Mouse (Mus musculus) CH12.LX (cell line): ENCODE data around the gene Rabgap1l. TPM values are rescaled to one million over a fixed set of nuclear protein-coding genes. Genes with fewer than 3 reads are reported as not detected.
A peak's percentile ranks its signal among the peaks of the same experiment; 100 is the strongest.

Experiments used
- DNase-seq: peaks from one replicate; pipeline ENCODE4 v3.0.0-alpha.2; 2013; ENCODE audit errors: extremely low read depth
- H3K27ac ChIP-seq: 2 replicates; pipeline ENCODE4 v1.5.1; 2012; ENCODE audit warnings: low read depth, mild to moderate bottlenecking, control low read depth, moderate library complexity; ENCODE audit not compliant: insufficient read depth
- H3K27me3 ChIP-seq: replicated peaks from 2 replicates; pipeline ENCODE3; 2012; ENCODE audit warnings: inconsistent platforms
- H3K36me3 ChIP-seq, 2 experiments: replicated peaks in 1 of 2; 2 replicates each; pipeline versions ENCODE3 to v1.6.1; 2012; ENCODE audit warnings: inconsistent platforms in 1 of 2, low read length in 1 of 2, mild to moderate bottlenecking in 1 of 2, mixed read lengths in 1 of 2, moderate library complexity in 1 of 2; ENCODE audit not compliant: control insufficient read depth in 1 of 2, insufficient read depth in 1 of 2
- H3K4me1 ChIP-seq, 2 experiments: 2 replicates each; pipeline ENCODE4 v1.6.1; 2012; ENCODE audit warnings: inconsistent platforms in 1 of 2, moderate library complexity in 1 of 2; ENCODE audit not compliant: insufficient read depth in 2 of 2, control insufficient read depth in 1 of 2
- H3K4me2 ChIP-seq: 2 replicates; pipeline ENCODE4 v1.6.1; 2012; ENCODE audit warnings: low read depth, mild to moderate bottlenecking, control low read depth; ENCODE audit not compliant: poor library complexity, insufficient read depth, severe bottlenecking
- H3K4me3 ChIP-seq, 3 experiments: fragments of 150-350 bp in 1 of 3; sonication (generic) in 1 of 3; replicated peaks in 1 of 3; 2 replicates each; pipeline versions ENCODE3 to v1.5.1; 2011 to 2012; ENCODE audit warnings: low read depth in 2 of 3, low read length in 2 of 3, mild to moderate bottlenecking in 2 of 3, moderate library complexity in 2 of 3, control low read depth in 1 of 3, improper control_type of control experiment in 1 of 3, inconsistent platforms in 1 of 3, mixed read lengths in 1 of 3; ENCODE audit not compliant: poor library complexity in 1 of 3
- H3K79me2 ChIP-seq: replicated peaks from 2 replicates; pipeline ENCODE4 v1.6.1; 2012; ENCODE audit warnings: mild to moderate bottlenecking, moderate library complexity; ENCODE audit not compliant: control insufficient read depth, poor library complexity, insufficient read depth, severe bottlenecking; ENCODE audit errors: extremely low read depth
- H3K9ac ChIP-seq: 2 replicates; pipeline ENCODE4 v1.6.1; 2012; ENCODE audit warnings: low read depth, mild to moderate bottlenecking, control low read depth, moderate library complexity; ENCODE audit not compliant: insufficient read depth
- H3K9me3 ChIP-seq: replicated peaks from 2 replicates; pipeline ENCODE3; 2012; ENCODE audit warnings: low read length, inconsistent platforms, mixed read lengths
- CHD2 ChIP-seq: IDR thresholded peaks from 2 replicates; pipeline ENCODE4 v1.6.1; 2011; ENCODE audit warnings: low read length, improper control_type of control experiment
- CTCF ChIP-seq, 2 experiments: IDR thresholded peaks in 1 of 2; conservative IDR thresholded peaks in 1 of 2; 2 replicates each; pipeline ENCODE4 v1.5.1; 2011 to 2012; ENCODE audit warnings: low read depth in 2 of 2, low read length in 2 of 2, improper control_type of control experiment in 1 of 2, inconsistent platforms in 1 of 2, mild to moderate bottlenecking in 1 of 2, moderate library complexity in 1 of 2
- E2F4 ChIP-seq: IDR thresholded peaks from 2 replicates; pipeline ENCODE4 v1.6.1; 2011; ENCODE audit warnings: low read depth, low read length, improper control_type of control experiment; ENCODE audit not compliant: insufficient replicate concordance
- ELF1 ChIP-seq: IDR thresholded peaks from 2 replicates; pipeline ENCODE4 v1.6.1; 2014; ENCODE audit warnings: low read depth, mild to moderate bottlenecking, inconsistent platforms, low read length, improper control_type of control experiment
- EP300 ChIP-seq: IDR thresholded peaks from 2 replicates; pipeline ENCODE4 v1.6.1; 2011; ENCODE audit warnings: low read length, improper control_type of control experiment
- ETS1 ChIP-seq: conservative IDR thresholded peaks from 2 replicates; pipeline ENCODE4 v1.6.1; 2012; ENCODE audit warnings: low read depth, mild to moderate bottlenecking, inconsistent platforms, low read length, improper control_type of control experiment, moderate library complexity
- GABPA ChIP-seq: IDR thresholded peaks from 2 replicates; pipeline ENCODE4 v1.6.1; 2012; ENCODE audit warnings: low read depth, low read length, improper control_type of control experiment, inconsistent platforms; ENCODE audit not compliant: insufficient replicate concordance
- HCFC1 ChIP-seq: IDR thresholded peaks from 2 replicates; pipeline ENCODE4 v1.6.1; 2012; ENCODE audit warnings: low read depth, mild to moderate bottlenecking, inconsistent platforms, low read length, improper control_type of control experiment
- JUND ChIP-seq: conservative IDR thresholded peaks from 2 replicates; pipeline ENCODE4 v1.6.1; 2011; ENCODE audit warnings: low read depth, low read length, improper control_type of control experiment
- KAT2A ChIP-seq: IDR thresholded peaks from 2 replicates; pipeline ENCODE4 v1.6.1; 2012; ENCODE audit warnings: low read length, improper control_type of control experiment, inconsistent platforms; ENCODE audit not compliant: insufficient replicate concordance
- MAX ChIP-seq: IDR thresholded peaks from 2 replicates; pipeline ENCODE4 v1.6.1; 2011; ENCODE audit warnings: low read length, improper control_type of control experiment
- MAZ ChIP-seq: IDR thresholded peaks from 2 replicates; pipeline ENCODE4 v1.6.1; 2012; ENCODE audit warnings: low read depth, mild to moderate bottlenecking, inconsistent platforms, low read length, improper control_type of control experiment, moderate library complexity
- MXI1 ChIP-seq: IDR thresholded peaks from 2 replicates; pipeline ENCODE4 v1.6.1; 2011; ENCODE audit warnings: mild to moderate bottlenecking, low read depth, low read length, improper control_type of control experiment
- MYC ChIP-seq: IDR thresholded peaks from 2 replicates; pipeline ENCODE4 v1.6.1; 2011; ENCODE audit warnings: low read depth, mild to moderate bottlenecking, improper control_type of control experiment, low read length
- NELFE ChIP-seq: IDR thresholded peaks from 2 replicates; pipeline ENCODE4 v1.6.1; 2011; ENCODE audit warnings: low read depth, low read length, improper control_type of control experiment
- NRF1 ChIP-seq: IDR thresholded peaks from 2 replicates; pipeline ENCODE4 v1.6.1; 2014; ENCODE audit warnings: low read depth, mild to moderate bottlenecking, inconsistent platforms, low read length, improper control_type of control experiment, moderate library complexity
- PAX5 ChIP-seq: IDR thresholded peaks from 2 replicates; pipeline ENCODE4 v1.6.1; 2012; ENCODE audit warnings: low read length, inconsistent platforms, mixed read lengths
- POLR2AphosphoS2 ChIP-seq: IDR thresholded peaks from 2 replicates; pipeline ENCODE4 v1.6.1; 2011; ENCODE audit warnings: low read depth, low read length, improper control_type of control experiment
- RAD21 ChIP-seq: IDR thresholded peaks from 2 replicates; pipeline ENCODE4 v1.6.1; 2011; ENCODE audit warnings: low read depth, mild to moderate bottlenecking, low read length, improper control_type of control experiment, moderate library complexity
- RCOR1 ChIP-seq: conservative IDR thresholded peaks from 2 replicates; pipeline ENCODE4 v1.6.1; 2012; ENCODE audit warnings: low read depth, mild to moderate bottlenecking, inconsistent platforms, low read length, improper control_type of control experiment
- UBTF ChIP-seq: IDR thresholded peaks from 2 replicates; pipeline ENCODE4 v1.6.1; 2012; ENCODE audit warnings: low read depth, mild to moderate bottlenecking, inconsistent platforms, low read length, improper control_type of control experiment, moderate library complexity
- USF1 ChIP-seq: IDR thresholded peaks from 2 replicates; pipeline ENCODE4 v1.6.1; 2014; ENCODE audit warnings: low read depth, mild to moderate bottlenecking, inconsistent platforms, low read length, improper control_type of control experiment
- USF2 ChIP-seq: conservative IDR thresholded peaks from 2 replicates; pipeline ENCODE4 v1.6.1; 2011; ENCODE audit warnings: low read depth, low read length, improper control_type of control experiment
- ZMIZ1 ChIP-seq: IDR thresholded peaks from 2 replicates; pipeline ENCODE4 v1.6.1; 2012; ENCODE audit warnings: low read depth, mild to moderate bottlenecking, inconsistent platforms, low read length, improper control_type of control experiment
- ZNF384 ChIP-seq: IDR thresholded peaks from 2 replicates; pipeline ENCODE4 v1.6.1; 2012; ENCODE audit warnings: low read depth, low read length, improper control_type of control experiment, inconsistent platforms
- dilution Hi-C: fragments of 300-500 bp; cut with MboI; formaldehyde crosslinking; loops from 2 replicates; pipeline ENCODE4 v1.14.3; 2020; ENCODE audit warnings: low sequenced_read_pairs; ENCODE audit not compliant: extremely low pct_unique_long_range_greater_than_20kb, extremely low pct_ligation_motif_present
- in situ Hi-C: fragments of 300-500 bp; cut with MboI; formaldehyde crosslinking; loops from 3 replicates; pipeline ENCODE4 v1.14.3; 2019; ENCODE audit warnings: low sequenced_read_pairs, low pct_ligation_motif_present, low pct_unique_long_range_greater_than_20kb, mixed read lengths
- polyA plus RNA-seq: library from polyadenylated mRNA; unstranded; fragments of >175 nt; gene quantifications from 2 replicates; pipeline ENCODE4 v1.2.1, GENCODE M21; 2012; ENCODE audit warnings: low read depth; ENCODE audit not compliant: insufficient read length
- total RNA-seq, 2 experiments: library from RNA; depleted of rRNA; stranded (reverse); fragments of 300-350 nt in 1 of 2; fragments of >200 nt in 1 of 2; gene quantifications; 2 replicates each; pipeline ENCODE4 v1.2.3; 2012 to 2014

Rabgap1l gene
- total and polyA plus RNA-seq, 3 experiments: 84.0 to 109 (median 85.6) TPM

GRCm38 (mm10) chr1:160370552-160370951 is 422.5 kb downstream of the Rabgap1l start:
- peak overlapping the region; percentile 24; the same call in 1 of the 2 replicates for H3K9ac ChIP-seq
- dilution Hi-C loops (no loop called here), in situ Hi-C loops (loop anchor here (10.0 kb wide), 1 partner anchor 126 kb away; no protein-coding TSS in a partner anchor)
- DNase-seq: no peak
- no peaks in the 10 kb centered on the region for H3K27me3 ChIP-seq
- H3K4me3 ChIP-seq: no peak overlapping the region
- H3K4me1 ChIP-seq: peaks cover 6 to 9% of the 10 kb centered on the region in 2 experiments; a peak in 3 of 4 replicates
- no peaks in the 10 kb centered on the region for H3K79me2 ChIP-seq
- H3K4me2 ChIP-seq: no peak overlapping the region
- no peak overlapping the region for H3K27ac ChIP-seq
- H3K9me3 ChIP-seq: no peaks in the 10 kb centered on the region
- no peaks in the 10 kb centered on the region for H3K36me3 ChIP-seq
- TF ChIP-seq JUND (no peak), HCFC1 (no peak), USF2 (no peak), CTCF (conservative IDR thresholded peaks at IDR 0.05 in 1 of 2, IDR thresholded peaks at IDR 0.05 in 1 of 2; ENCODE audit: low read depth in 2 of 2, low read length in 2 of 2) (no peak), PAX5 (no peak), ETS1 (no peak), MYC (no peak), ZNF384 (no peak), MAZ (no peak), USF1 (no peak), UBTF (no peak), E2F4 (no peak)

DNA sequence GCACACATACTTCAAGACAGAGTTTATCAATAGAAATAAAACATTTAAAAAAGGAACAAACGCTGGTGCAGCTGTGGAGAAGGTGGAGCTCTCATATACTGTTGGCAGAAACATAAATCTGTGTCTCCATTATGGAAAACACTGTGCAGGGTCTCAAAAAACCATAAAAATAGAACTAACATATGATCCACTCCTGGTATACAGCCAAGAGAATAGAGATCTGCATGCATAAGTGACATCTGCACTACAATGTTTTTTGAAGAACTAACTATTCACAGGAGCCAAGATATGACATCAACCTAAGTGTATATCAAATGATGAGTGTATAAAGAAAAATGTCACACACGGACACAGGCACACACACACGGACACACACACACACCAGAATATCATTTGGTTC is 426.4 kb downstream of the Rabgap1l start:
- no peak for DNase-seq
- peaks cover 6 to 9% of the 10 kb centered on the region in 2 experiments; a peak in 3 of 4 replicates for H3K4me1 ChIP-seq
- dilution Hi-C loops: no loop called here

GRCm38 (mm10) chr1:160357268-160357667 is 435.7 kb downstream of the Rabgap1l start:
- no peak overlapping the region for H3K4me2 ChIP-seq

More for the DNA sequence above, 426.4 kb downstream of the Rabgap1l start:
- no peaks in the 10 kb centered on the region for H3K9me3 ChIP-seq
- in situ Hi-C loops: no loop called here
- H3K4me3 ChIP-seq: no peak overlapping the region
- no peaks in the 10 kb centered on the region for H3K27me3 ChIP-seq
- H3K79me2 ChIP-seq: no peaks in the 10 kb centered on the region
- no peaks in the 10 kb centered on the region for H3K36me3 ChIP-seq
- H3K9ac ChIP-seq: no peak overlapping the region
- no peak overlapping the region for H3K27ac ChIP-seq
- no peak overlapping the region for H3K4me2 ChIP-seq
- TF ChIP-seq MYC: no peak

More at GRCm38 (mm10) chr1:160357268-160357667, 435.7 kb downstream of the Rabgap1l start:
- peaks cover 0 to 3% of the 10 kb centered on the region in 2 experiments for H3K36me3 ChIP-seq
- no peak overlapping the region for H3K9ac ChIP-seq
- no peak overlapping the region for H3K27ac ChIP-seq
- TF ChIP-seq RCOR1 (no peak), RAD21 (no peak), NRF1 (no peak), MAX (no peak), ELF1 (no peak), CHD2 (no peak), EP300 (no peak), MAZ (no peak), KAT2A (no peak), NELFE (no peak), POLR2AphosphoS2 (no peak), JUND (no peak), ZMIZ1 (no peak), GABPA (no peak), MXI1 (no peak)
- H3K27me3 ChIP-seq: no peaks in the 10 kb centered on the region
- no peak overlapping the region for H3K4me3 ChIP-seq
- dilution Hi-C loops (no loop called here), in situ Hi-C loops (no loop called here)
- no peaks in the 10 kb centered on the region for H3K9me3 ChIP-seq
- peaks cover 4 to 7% of the 10 kb centered on the region in 2 experiments; a peak in 3 of 4 replicates for H3K4me1 ChIP-seq
- DNase-seq: no peak
- H3K79me2 ChIP-seq: no peaks in the 10 kb centered on the region
